Mouse (Mus musculus): ENCODE measurements around the gene Plin1. TPM values are rescaled to one million over a fixed set of nuclear protein-coding genes. Genes with fewer than 3 reads are reported as not detected.
A peak's percentile ranks its signal among the peaks of the same experiment; 100 is the strongest.

Plin1 gene
- polyA plus RNA-seq, 1 experiment, result 0.23 TPM

DNA sequence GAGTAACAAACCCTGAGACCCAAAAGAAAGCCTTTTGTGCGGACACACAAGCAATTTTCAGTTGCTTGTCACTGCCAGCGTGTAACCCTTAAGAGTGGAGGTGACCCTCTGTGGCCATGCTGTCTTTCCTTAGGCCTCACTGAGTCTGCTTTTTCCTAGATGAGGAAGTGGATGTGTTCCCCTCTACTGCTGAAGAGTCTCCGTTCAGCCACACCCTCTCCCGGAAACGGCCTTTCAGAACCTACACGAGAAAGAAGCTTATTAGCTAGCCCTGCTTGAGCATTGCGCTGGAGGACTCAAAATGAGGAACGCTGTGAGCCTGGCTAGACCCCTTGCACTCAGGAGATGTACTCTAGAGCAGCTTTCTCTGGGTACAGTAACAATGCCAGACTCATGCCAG is 36.2 kb downstream of the Plin1 start:
- TF ChIP-seq POLR2A (IDR thresholded peaks at IDR 0.05; ENCODE audit: borderline replicate concordance, extremely low read depth, insufficient read depth, insufficient read length, poor library complexity, severe bottlenecking) (no peak), CTCF (IDR thresholded peaks at IDR 0.05; ENCODE audit: borderline replicate concordance, extremely low read depth, insufficient read depth, insufficient read length) (no peak)
- DNase-seq (ENCODE audit: low read depth), result no peak

DNA sequence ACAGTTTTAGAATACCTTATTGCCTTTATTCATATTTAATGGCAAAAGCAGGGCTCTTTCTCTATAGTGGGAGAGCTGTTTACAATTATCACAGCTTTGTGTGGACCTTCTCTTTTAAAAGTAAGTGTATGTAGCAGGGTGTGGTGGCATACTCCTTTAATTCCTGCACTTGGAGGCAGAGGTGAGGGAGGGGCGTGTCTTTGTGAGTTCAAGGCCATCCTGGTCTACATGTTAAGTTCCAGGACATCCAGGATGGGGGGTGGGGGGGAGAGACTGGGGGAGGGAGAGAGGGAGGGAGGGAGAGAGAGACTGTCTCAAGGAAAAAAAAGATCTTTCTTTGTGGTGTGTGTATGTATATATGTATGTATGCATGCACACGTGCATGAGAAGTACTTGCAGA is 52.5 kb downstream of the Plin1 start:
- no peak for DNase-seq (ENCODE audit: low read depth)
- TF ChIP-seq CTCF (IDR thresholded peaks at IDR 0.05; ENCODE audit: borderline replicate concordance, extremely low read depth, insufficient read depth, insufficient read length) (no peak), POLR2A (IDR thresholded peaks at IDR 0.05; ENCODE audit: borderline replicate concordance, extremely low read depth, insufficient read depth, insufficient read length, poor library complexity, severe bottlenecking) (no peak)

DNA sequence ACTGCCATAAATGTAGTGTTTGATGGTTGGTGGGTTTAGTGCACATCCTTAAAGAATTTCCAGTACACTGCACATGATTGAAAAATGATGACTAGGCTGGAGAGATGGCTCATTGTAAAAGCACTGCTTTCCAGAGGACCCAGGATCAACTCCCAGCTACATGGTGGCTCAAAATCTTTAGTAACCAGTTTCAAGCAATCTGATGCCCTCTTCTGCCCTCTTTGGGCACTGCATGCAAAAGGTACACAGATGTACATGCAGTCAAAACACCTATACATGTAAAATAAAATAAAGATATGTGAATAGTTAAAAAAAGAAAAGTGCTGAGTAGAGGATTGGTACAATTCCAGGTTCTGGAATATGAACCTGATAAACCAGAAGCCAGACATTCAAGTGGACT is 53.5 kb downstream of the Plin1 start:
- DNase-seq (ENCODE audit: low read depth), result peak; percentile 41
- no peak for TF ChIP-seq POLR2A (IDR thresholded peaks at IDR 0.05; ENCODE audit: borderline replicate concordance, extremely low read depth, insufficient read depth, insufficient read length, poor library complexity, severe bottlenecking)
- TF ChIP-seq CTCF (IDR thresholded peaks at IDR 0.05; ENCODE audit: borderline replicate concordance, extremely low read depth, insufficient read depth, insufficient read length), result peak; percentile 36; the same call in 1 of the 2 replicates

DNA sequence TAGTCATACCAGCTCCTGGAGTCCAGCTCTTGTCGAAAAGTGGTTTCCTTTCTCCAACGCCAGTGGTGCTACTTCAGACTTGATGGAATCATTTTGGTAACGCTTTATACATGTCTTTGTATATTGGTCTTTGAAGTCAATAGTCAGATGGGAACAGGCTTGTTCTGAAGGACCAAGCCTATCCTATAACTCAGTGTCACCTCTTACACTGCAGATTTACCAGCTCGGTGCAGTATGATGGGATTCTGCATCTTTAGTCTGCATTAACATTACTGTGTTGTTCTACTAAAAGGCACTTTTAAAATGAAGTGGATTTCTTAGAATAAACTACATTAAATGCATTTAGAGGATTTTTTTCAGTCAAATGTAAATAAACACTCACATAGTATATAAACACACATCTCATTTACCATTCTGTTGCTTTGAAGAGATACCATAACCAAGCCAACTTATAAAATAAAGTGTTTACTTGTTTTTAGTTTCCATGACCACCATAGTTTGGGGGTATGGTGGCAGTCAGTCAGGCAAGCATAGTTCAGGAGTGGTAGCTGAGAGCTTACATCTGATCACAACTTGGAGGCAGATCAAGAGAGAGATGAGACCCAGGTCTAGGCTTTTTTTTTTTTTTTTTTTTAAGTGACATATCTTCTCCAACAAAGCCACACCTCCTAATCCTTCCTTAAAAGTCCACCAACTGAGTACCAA is 61.7 kb downstream of the Plin1 start:
- no peak for TF ChIP-seq CTCF (IDR thresholded peaks at IDR 0.05; ENCODE audit: borderline replicate concordance, extremely low read depth, insufficient read depth, insufficient read length)
- TF ChIP-seq POLR2A (IDR thresholded peaks at IDR 0.05; ENCODE audit: borderline replicate concordance, extremely low read depth, insufficient read depth, insufficient read length, poor library complexity, severe bottlenecking), result no peak
- DNase-seq (ENCODE audit: low read depth), result no peak

Other genes starting within 250 kb of the Plin1 start
- gene Rhcg, start 115.2 kb downstream of the Plin1 start, polyA plus RNA-seq (2012; rRNA removed), result 1.6 and 3.0 TPM in 2 replicates
- 3.1 and 3.2 TPM in 2 replicates for gene Ticrr, start 72.7 kb downstream of the Plin1 start, polyA plus RNA-seq (2012; rRNA removed)
- 4.8 and 5.4 TPM in 2 replicates for gene Kif7, start 17.2 kb downstream of the Plin1 start, polyA plus RNA-seq (2012; rRNA removed)
- 11.1 and 13.3 TPM in 2 replicates for gene Pex11a, start 10.2 kb upstream of the Plin1 start, polyA plus RNA-seq (2012; rRNA removed)
- gene Wdr93, start 10.3 kb upstream of the Plin1 start, polyA plus RNA-seq (2012; rRNA removed), result 0.23 and 0.33 TPM in 2 replicates
- not detected in 2 replicates for gene Mesp1, start 60.9 kb upstream of the Plin1 start, polyA plus RNA-seq (2012; rRNA removed)
- gene Mesp2, start 77.8 kb upstream of the Plin1 start, polyA plus RNA-seq (2012; rRNA removed), result 1.2 and 1.9 TPM in 2 replicates
- 4.9 and 7.8 TPM in 2 replicates for gene Anpep, start 128.2 kb upstream of the Plin1 start, polyA plus RNA-seq (2012; rRNA removed)
- 56.0 and 58.4 TPM in 2 replicates for gene Ap3s2, start 187.7 kb upstream of the Plin1 start, polyA plus RNA-seq (2012; rRNA removed)
- 10.0 and 13.7 TPM in 2 replicates for gene Arpin, start 202.5 kb upstream of the Plin1 start, polyA plus RNA-seq (2012; rRNA removed)

Data from brain, embryonic 14.5 days (tissue).